Mouse (Mus musculus) forebrain, embryonic 14.5 days (tissue): ENCODE measurements around the gene Pcsk6. TPM values are rescaled to one million over a fixed set of nuclear protein-coding genes. Genes with fewer than 3 reads are reported as not detected.
"Not testable (repeated sequence)": the region's sequence is repeated elsewhere in the genome, so short reads cannot be mapped to it uniquely, and the experiment has no call there.

Experiments
- ATAC-seq: fragments of 200-750 bp; cut with Nextera tagmentation; 2 replicates; pipeline ENCODE4 v1.8.0; 2017; ENCODE audit warnings: mild to moderate bottlenecking, moderate library complexity
- DNase-seq: peaks from one replicate; pipeline ENCODE4 v3.0.0-alpha.2; 2015; ENCODE audit warnings: low spot score
- H3K27ac ChIP-seq: fragments of 300-500 bp; sonication (generic); 2 replicates; pipeline ENCODE4 v1.5.1; 2014; ENCODE audit warnings: low read depth, mild to moderate bottlenecking, control low read depth, low read length, moderate library complexity
- H3K27me3 ChIP-seq: fragments of 300-500 bp; sonication (generic); replicated peaks from 2 replicates; pipeline ENCODE4 v1.6.1; 2014; ENCODE audit warnings: low read length, control low read depth, mixed read lengths; ENCODE audit not compliant: control insufficient read depth, insufficient read depth
- H3K36me3 ChIP-seq: fragments of 300-500 bp; sonication (generic); 2 replicates; pipeline ENCODE4 v1.6.1; 2014; ENCODE audit warnings: low read length, control low read depth; ENCODE audit not compliant: control insufficient read depth, insufficient read depth
- H3K4me1 ChIP-seq: fragments of 300-500 bp; sonication (generic); 2 replicates; pipeline ENCODE4 v1.6.1; 2014; ENCODE audit warnings: antibody characterized with exemption, low read length, control low read depth; ENCODE audit not compliant: control insufficient read depth, insufficient read depth
- H3K4me2 ChIP-seq: fragments of 300-500 bp; sonication (generic); 2 replicates; pipeline ENCODE4 v1.6.1; 2014; ENCODE audit warnings: mild to moderate bottlenecking, control low read depth, low read length
- H3K4me3 ChIP-seq: fragments of 300-500 bp; sonication (generic); 2 replicates; pipeline ENCODE4 v1.5.1; 2014; ENCODE audit warnings: low read depth, low read length, control low read depth
- H3K9ac ChIP-seq: fragments of 300-500 bp; sonication (generic); 2 replicates; pipeline ENCODE4 v1.6.1; 2014; ENCODE audit warnings: mild to moderate bottlenecking, low read length, control low read depth, moderate library complexity
- H3K9me3 ChIP-seq: fragments of 300-500 bp; sonication (generic); replicated peaks from 2 replicates; pipeline ENCODE4 v1.6.1; 2016; ENCODE audit warnings: low read length, control low read depth, mixed read lengths; ENCODE audit not compliant: control insufficient read depth
- WGBS: fragments of 180-500 bp; shearing (Covaris S2); extraction: QIAGEN DNeasy Blood & Tissue Kit; methylation state at CpG from one replicate; pipeline ENCODE4 v1.1.7; 2014; 5-methylcytosine and 5-hydroxymethylcytosine counted together
- polyA plus RNA-seq: library from polyadenylated mRNA; unstranded; fragments of >200 nt; fragmentation: Nextera tagmentation; extraction: Ambion mirVana; gene quantifications from 2 replicates; pipeline ENCODE4 v1.2.1, GENCODE M21; 2014

Gene Pcsk6
- polyA plus RNA-seq, 1 experiment from 2014 or later = 1.4 TPM

DNA sequence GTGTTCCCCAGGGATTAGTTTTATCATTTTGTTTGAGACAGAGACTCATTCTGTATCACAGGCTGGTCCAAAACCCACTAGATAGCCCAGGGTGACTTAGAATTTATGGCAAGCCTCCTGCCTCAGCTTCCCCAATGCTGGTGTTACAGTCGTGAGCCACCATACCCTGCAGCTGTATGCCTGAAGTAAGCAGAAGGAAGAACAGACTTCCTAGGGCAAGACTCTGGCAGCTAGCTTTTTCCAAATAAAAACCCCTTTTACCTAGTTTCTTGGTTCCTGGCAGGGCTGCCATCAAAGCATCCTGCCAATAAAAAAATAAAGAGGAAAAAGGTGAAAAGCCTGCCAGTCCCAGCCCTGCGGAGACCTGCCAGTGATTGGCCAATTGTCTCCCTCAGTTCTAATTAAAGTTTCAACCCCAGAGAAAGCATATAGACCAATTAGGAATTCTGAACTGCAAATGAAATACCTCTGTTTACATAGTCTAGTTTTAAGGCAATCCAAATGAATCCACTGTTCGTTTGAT is 51.6 kb downstream of the Pcsk6 start:
- no peak overlapping the region for H3K4me3 ChIP-seq
- no peak for ATAC-seq
- 29% methylated on average over 3 of the region's 3 CpGs for WGBS

DNA sequence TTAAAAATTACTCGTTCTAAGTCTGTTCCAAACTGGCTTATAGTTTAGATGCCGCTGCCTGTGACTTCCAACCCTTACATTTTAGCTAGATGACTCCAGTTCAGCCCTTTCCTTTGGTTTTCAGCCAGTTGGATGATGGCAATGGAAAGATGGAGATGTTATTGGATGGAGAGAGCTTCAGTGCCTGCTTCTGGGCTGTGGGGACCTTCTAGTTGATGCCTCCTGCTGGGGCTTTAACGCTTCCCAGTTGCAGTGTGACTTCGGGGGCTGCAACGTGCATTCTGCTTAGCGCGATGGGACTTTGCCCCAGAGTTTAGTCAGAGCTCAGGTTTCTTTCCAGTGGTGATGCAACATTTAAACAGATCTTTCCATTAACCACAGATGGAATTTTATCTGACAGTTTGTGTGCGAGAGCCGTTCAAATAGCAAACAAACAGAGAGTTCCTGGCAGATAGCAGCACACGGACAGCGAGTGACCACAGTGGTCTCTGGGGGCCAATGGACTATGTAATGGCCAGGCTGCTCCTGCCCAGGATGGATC is 53.3 kb downstream of the Pcsk6 start:
- Histone ChIP-seq H3K27me3 (no peaks in the 10 kb centered on the region), H3K4me3 (no peak overlapping the region), H3K27ac (no peak overlapping the region), H3K9me3 (no peaks in the 10 kb centered on the region), H3K36me3 (no peaks in the 10 kb centered on the region), H3K9ac (no peak overlapping the region), H3K4me1 (no peaks in the 10 kb centered on the region), H3K4me2 (no peak overlapping the region)
- 85% methylated on average over 11 of the region's 11 CpGs for whole genome bisulfite sequencing
- DNase-seq (no peak), ATAC-seq (no peak)

More for the DNA sequence above, 51.6 kb downstream of the Pcsk6 start:
- Histone ChIP-seq H3K27me3 (no peaks in the 10 kb centered on the region), H3K27ac (no peak overlapping the region), H3K9me3 (no peaks in the 10 kb centered on the region), H3K36me3 (no peaks in the 10 kb centered on the region), H3K4me1 (no peaks in the 10 kb centered on the region), H3K9ac (no peak overlapping the region), H3K4me2 (no peak overlapping the region)
- DNase-seq = peak; percentile 30

DNA sequence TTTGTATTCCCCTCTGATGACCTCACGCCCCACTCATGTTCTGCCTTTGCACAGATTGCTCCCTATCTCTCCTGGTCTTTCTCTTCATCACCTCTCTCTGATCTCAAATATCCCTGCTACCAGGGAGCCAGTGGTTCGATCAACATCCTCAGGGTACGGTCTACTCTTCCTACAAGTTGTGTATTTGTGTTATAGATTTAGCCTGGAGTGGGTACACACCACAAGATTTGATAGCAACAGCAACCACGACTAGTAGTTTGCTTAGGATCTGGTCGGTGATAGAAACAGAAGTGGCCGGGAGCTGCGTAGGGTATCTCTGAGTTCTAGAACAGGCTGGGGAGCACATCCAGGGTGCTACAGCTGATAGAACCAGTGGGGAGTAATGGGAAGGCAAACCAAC is 54.3 kb downstream of the Pcsk6 start:
- H3K27me3 ChIP-seq = no peaks in the 10 kb centered on the region
- H3K9ac ChIP-seq = no peak overlapping the region
- H3K4me2 ChIP-seq = no peak overlapping the region
- no peak for ATAC-seq
- no peaks in the 10 kb centered on the region for H3K36me3 ChIP-seq
- no peak overlapping the region for H3K4me3 ChIP-seq
- H3K4me1 ChIP-seq = no peaks in the 10 kb centered on the region
- no peak for DNase-seq
- H3K9me3 ChIP-seq = no peaks in the 10 kb centered on the region
- 95% methylated on average over 7 of the region's 7 CpGs for WGBS
- no peak overlapping the region for H3K27ac ChIP-seq

DNA sequence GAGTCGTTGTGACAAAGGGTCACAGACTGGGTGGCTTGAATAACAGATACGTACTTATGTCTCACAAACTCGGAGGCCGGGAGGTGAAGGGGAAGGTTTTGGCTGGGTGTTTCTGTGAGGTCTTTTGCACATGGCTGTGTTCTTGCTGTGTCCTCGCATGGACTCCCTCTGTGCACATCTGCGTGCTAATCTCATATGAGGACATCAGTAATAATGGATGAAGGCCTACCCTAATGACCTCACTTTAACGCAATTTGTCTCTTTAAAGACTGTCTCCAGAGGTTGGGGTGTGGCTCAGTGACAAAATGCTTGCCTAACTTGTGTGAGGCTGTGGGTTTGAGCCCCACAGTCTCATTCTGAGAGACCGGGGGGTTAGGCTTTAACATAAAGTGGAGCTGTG is 55.0 kb downstream of the Pcsk6 start:
- Histone ChIP-seq H3K27me3 (no peaks in the 10 kb centered on the region), H3K4me2 (no peak overlapping the region), H3K9ac (no peak overlapping the region), H3K36me3 (no peaks in the 10 kb centered on the region), H3K9me3 (no peaks in the 10 kb centered on the region), H3K4me1 (no peaks in the 10 kb centered on the region), H3K4me3 (no peak overlapping the region), H3K27ac (no peak overlapping the region)
- ATAC-seq (no peak), DNase-seq (no peak)
- WGBS = 82% methylated on average over 8 of the region's 8 CpGs

DNA sequence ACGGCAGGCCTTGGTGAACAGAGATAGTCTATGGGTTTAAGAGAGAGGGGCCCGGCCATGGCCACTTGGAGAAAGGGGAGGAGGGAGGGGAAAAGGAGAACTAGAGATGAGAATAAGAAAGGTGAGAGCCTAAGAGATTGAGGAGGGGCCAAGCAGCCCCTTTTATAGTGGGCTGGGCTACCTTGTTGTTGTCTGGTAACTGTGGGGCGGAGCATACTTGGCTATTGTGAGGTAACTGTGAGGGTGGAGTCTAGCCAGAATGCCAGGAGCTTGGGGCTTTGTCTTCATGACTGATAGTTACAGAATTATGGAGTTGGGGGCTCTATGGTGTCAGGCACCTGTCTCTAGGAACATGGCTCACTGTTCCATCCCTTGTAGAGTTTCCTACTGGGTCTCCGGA is 56.9 kb downstream of the Pcsk6 start:
- H3K4me3 ChIP-seq = no peak overlapping the region
- no peak overlapping the region for H3K4me2 ChIP-seq
- H3K4me1 ChIP-seq = no peaks in the 10 kb centered on the region
- ATAC-seq = no peak
- no peaks in the 10 kb centered on the region for H3K9me3 ChIP-seq
- DNase-seq = no peak
- no peak overlapping the region for H3K9ac ChIP-seq
- WGBS = 96% methylated on average over 4 of the region's 4 CpGs
- no peaks in the 10 kb centered on the region for H3K27me3 ChIP-seq
- no peak overlapping the region for H3K27ac ChIP-seq
- no peaks in the 10 kb centered on the region for H3K36me3 ChIP-seq

DNA sequence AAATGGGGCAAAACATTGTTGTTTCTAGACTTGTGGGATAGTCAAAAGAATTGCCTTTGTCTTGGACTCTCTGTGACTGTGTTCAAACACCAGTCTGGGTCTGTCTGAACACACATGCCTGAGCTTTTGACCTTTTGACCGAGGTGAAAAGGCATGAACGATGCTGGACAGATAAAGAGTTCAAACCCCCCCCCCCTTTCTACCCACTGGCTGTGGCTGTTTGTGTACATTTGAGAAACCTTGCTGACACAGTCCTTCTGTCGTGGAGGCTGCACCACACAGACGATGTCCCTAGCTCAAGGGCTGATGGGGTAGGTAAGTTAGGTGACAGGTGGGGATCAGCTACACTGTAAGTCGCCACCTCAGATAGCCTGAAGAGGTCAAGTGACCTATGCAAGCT is 67.9 kb downstream of the Pcsk6 start:
- no peak for DNase-seq
- 62% methylated on average over 5 of the region's 5 CpGs for WGBS
- H3K4me2 ChIP-seq = no peak overlapping the region
- H3K27ac ChIP-seq = no peak overlapping the region
- no peak overlapping the region for H3K4me3 ChIP-seq
- no peak overlapping the region for H3K9ac ChIP-seq
- ATAC-seq = no peak
- no peaks in the 10 kb centered on the region for H3K4me1 ChIP-seq
- no peaks in the 10 kb centered on the region for H3K9me3 ChIP-seq
- H3K27me3 ChIP-seq = no peaks in the 10 kb centered on the region
- H3K36me3 ChIP-seq = no peaks in the 10 kb centered on the region

DNA sequence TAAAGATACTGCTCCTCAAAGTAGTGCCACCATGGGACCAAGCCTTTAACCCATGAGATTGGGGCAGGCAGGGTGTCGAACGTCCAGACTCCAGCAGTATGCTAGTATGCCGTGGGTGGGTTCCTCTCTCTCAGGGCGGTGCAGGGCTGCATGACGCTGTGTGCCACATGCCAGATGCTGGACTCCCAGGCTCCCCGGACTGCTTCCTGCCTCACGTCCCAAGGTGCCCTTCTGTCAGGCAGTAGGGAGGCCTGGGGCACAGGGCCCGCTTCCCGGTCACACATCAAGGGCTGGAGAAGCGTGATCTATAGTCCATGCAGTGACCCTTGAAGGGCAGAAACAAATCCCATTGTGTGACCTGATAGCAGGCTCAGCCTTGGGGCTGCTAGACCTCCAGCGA is 68.9 kb downstream of the Pcsk6 start:
- Histone ChIP-seq H3K36me3 (no peaks in the 10 kb centered on the region), H3K9ac (no peak overlapping the region), H3K4me2 (no peak overlapping the region), H3K27ac (no peak overlapping the region), H3K4me1 (no peaks in the 10 kb centered on the region), H3K4me3 (no peak overlapping the region), H3K9me3 (no peaks in the 10 kb centered on the region), H3K27me3 (no peaks in the 10 kb centered on the region)
- WGBS = 81% methylated on average over 11 of the region's 11 CpGs
- DNase-seq (no peak), ATAC-seq (no peak)

DNA sequence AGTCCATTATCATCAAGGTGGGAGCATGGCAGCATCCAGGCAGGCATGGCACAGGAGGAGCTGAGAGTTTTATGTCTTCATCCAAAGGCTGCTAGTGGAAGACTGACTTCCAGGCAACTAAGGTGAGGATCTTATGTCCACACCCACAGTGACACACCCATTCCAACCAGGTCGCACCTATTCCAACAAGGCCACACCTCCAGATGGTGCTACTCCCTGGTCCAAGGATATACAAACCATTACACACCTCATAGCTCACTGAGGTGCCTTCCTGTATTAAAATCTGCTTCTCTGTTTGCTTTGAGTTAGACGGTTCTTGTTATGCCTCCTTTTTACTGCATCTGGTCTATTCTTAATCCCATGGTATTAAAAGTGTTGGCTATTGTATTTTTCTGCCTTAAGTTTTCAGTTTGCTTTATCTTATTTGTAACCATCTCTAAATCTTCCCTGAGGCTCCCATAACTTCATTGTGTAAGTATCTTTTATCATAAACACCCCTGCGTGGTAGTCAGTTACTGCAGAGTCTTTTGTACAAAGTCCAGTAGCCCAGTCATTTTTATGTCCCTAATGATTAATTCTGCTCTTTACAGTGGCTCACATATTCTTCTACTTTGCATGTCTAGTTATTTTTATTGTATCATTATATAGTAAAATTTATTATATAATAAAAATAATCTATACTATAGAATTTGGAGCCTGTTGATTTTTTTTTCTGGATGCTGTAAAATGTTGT is 72.9 kb downstream of the Pcsk6 start:
- not testable (repeated sequence) for ATAC-seq, H3K4me3 ChIP-seq, H3K4me2 ChIP-seq, H3K9me3 ChIP-seq, H3K4me1 ChIP-seq, H3K27me3 ChIP-seq, H3K9ac ChIP-seq, H3K27ac ChIP-seq, DNase-seq, H3K36me3 ChIP-seq
- WGBS = 86% methylated on average over 3 of the region's 3 CpGs

DNA sequence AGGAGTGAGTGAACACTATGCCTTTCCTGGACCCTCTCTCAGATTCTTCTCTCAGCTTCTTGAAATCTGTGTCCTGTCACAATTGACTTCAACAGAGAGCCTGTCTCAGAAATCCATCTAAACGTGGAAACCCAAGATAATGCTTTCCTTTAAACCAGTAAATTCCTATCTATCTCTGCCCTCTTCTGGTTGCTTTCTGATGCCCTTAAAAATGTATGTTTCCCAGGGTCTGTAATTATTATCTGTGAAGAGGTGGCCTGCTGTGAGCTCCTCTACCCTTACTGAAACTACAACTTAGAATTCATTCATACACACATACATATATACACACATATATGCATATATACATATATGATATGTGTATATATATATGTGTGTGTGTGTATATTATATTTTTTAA is 73.7 kb downstream of the Pcsk6 start:
- Histone ChIP-seq H3K36me3 (no peaks in the 10 kb centered on the region), H3K4me3 (no peak overlapping the region), H3K4me1 (no peaks in the 10 kb centered on the region), H3K4me2 (no peak overlapping the region), H3K27ac (no peak overlapping the region), H3K9me3 (no peaks in the 10 kb centered on the region), H3K9ac (no peak overlapping the region), H3K27me3 (no peaks in the 10 kb centered on the region)
- DNase-seq (no peak), ATAC-seq (no peak)
- WGBS = 46% methylated on average over 1 of the region's 1 CpGs
